Mouse (Mus musculus): ENCODE results near the gene Igf2r.

- TF ChIP-seq EP300 (IDR thresholded peaks at IDR 0.05; ENCODE audit: low read depth) (no peak), CTCF (IDR thresholded peaks at IDR 0.05; ENCODE audit: low read depth) (no peak)
Observed at GRCm38 (mm10) chr17:12782861-12783847, 13.7 kb upstream of the Igf2r start.
